Mouse (Mus musculus) heart, embryonic 15.5 days (tissue): ENCODE data around the gene Serpinf2. TPM values are rescaled to one million over a fixed set of nuclear protein-coding genes. Genes with fewer than 3 reads are reported as not detected.

Experiments used
- microRNA counts: library from miRNA; unstranded; fragments of <30 nt; microRNA quantifications from one replicate; lab custom pipeline; 2016
- microRNA-seq: library from miRNA; unstranded; fragments of <30 nt; microRNA quantifications from one replicate; pipeline ENCODE4, GENCODE M21; 2016
- polyA plus RNA-seq: library from polyadenylated mRNA; unstranded; fragments of >200 nt; fragmentation: Nextera tagmentation; extraction: Ambion mirVana; gene quantifications from 2 replicates; pipeline ENCODE4 v1.2.1, GENCODE M21; 2015

The Serpinf2 gene
- polyA plus RNA-seq, 1 experiment from 2014 or later, result 0.35 TPM

MicroRNAs encoded within 50 kb of the gene (microRNA counts, 519-probe panel; counts per million panel counts)
- microRNA mmu-miR-22 (lab: Ali Mortazavi, UCI), result 4,331 counts per million, percentile 94 among the panel's probes with 10 or more counts

Small RNAs within 50 kb of the gene (microRNA-seq; reads per million reads assigned to microRNA genes)
- gene Mir22, result 9,834 reads per million, percentile 95 among the genes with 10 or more reads in this experiment

Other genes starting within 250 kb of the Serpinf2 start
- 17.2 and 20.5 TPM in 2 replicates for gene Dph1, start 248.3 kb downstream of the Serpinf2 start, polyA plus RNA-seq
- gene Rtn4rl1, start 245.8 kb downstream of the Serpinf2 start, polyA plus RNA-seq, result 12.4 and 13.1 TPM in 2 replicates
- 83.6 and 86.2 TPM in 2 replicates for gene Rpa1, start 91.3 kb downstream of the Serpinf2 start, polyA plus RNA-seq
- gene Smyd4, start 91.2 kb downstream of the Serpinf2 start, polyA plus RNA-seq, result 12.3 and 13.4 TPM in 2 replicates
- gene Serpinf1, start 16.9 kb downstream of the Serpinf2 start, polyA plus RNA-seq, result 34.7 and 54.2 TPM in 2 replicates
- gene Wdr81, start 15.1 kb upstream of the Serpinf2 start, polyA plus RNA-seq, result 3.1 and 4.5 TPM in 2 replicates
- gene Tlcd2, start 22.1 kb upstream of the Serpinf2 start, polyA plus RNA-seq, result 7.9 and 13.4 TPM in 2 replicates
- gene Prpf8, start 47.2 kb upstream of the Serpinf2 start, polyA plus RNA-seq, result 24.8 and 37.1 TPM in 2 replicates
- 7.7 and 9.2 TPM in 2 replicates for gene Rilp, start 70.5 kb upstream of the Serpinf2 start, polyA plus RNA-seq
- gene Scarf1, start 73.9 kb upstream of the Serpinf2 start, polyA plus RNA-seq, result 10.4 and 13.0 TPM in 2 replicates
- 2.6 and 5.1 TPM in 2 replicates for gene Slc43a2, start 92.1 kb upstream of the Serpinf2 start, polyA plus RNA-seq
- 63.4 and 75.2 TPM in 2 replicates for gene Pitpna, start 148.5 kb upstream of the Serpinf2 start, polyA plus RNA-seq
- 19.6 and 28.8 TPM in 2 replicates for gene Inpp5k, start 191.4 kb upstream of the Serpinf2 start, polyA plus RNA-seq
- 62.1 and 79.0 TPM in 2 replicates for gene Myo1c, start 210.9 kb upstream of the Serpinf2 start, polyA plus RNA-seq
- gene Crk, start 239.7 kb upstream of the Serpinf2 start, polyA plus RNA-seq, result 82.3 and 95.8 TPM in 2 replicates